Mouse (Mus musculus) CH12.LX (cell line): Measurements from ENCODE around the gene Prdm10. TPM values are rescaled to one million over a fixed set of nuclear protein-coding genes. Genes with fewer than 3 reads are reported as not detected.

Experiments used
- DNase-seq: peaks from one replicate; pipeline ENCODE4 v3.0.0-alpha.2; 2013; ENCODE audit errors: extremely low read depth
- H3K27ac ChIP-seq: 2 replicates; pipeline ENCODE4 v1.5.1; 2012; ENCODE audit warnings: low read depth, mild to moderate bottlenecking, control low read depth, moderate library complexity; ENCODE audit not compliant: insufficient read depth
- H3K27me3 ChIP-seq: replicated peaks from 2 replicates; pipeline ENCODE3; 2012; ENCODE audit warnings: inconsistent platforms
- H3K36me3 ChIP-seq, 2 experiments: replicated peaks in 1 of 2; 2 replicates each; pipeline versions ENCODE3 to v1.6.1; 2012; ENCODE audit warnings: inconsistent platforms in 1 of 2, low read length in 1 of 2, mild to moderate bottlenecking in 1 of 2, mixed read lengths in 1 of 2, moderate library complexity in 1 of 2; ENCODE audit not compliant: control insufficient read depth in 1 of 2, insufficient read depth in 1 of 2
- H3K4me1 ChIP-seq, 2 experiments: 2 replicates each; pipeline ENCODE4 v1.6.1; 2012; ENCODE audit warnings: inconsistent platforms in 1 of 2, moderate library complexity in 1 of 2; ENCODE audit not compliant: insufficient read depth in 2 of 2, control insufficient read depth in 1 of 2
- H3K4me2 ChIP-seq: 2 replicates; pipeline ENCODE4 v1.6.1; 2012; ENCODE audit warnings: low read depth, mild to moderate bottlenecking, control low read depth; ENCODE audit not compliant: poor library complexity, insufficient read depth, severe bottlenecking
- H3K4me3 ChIP-seq, 3 experiments: fragments of 150-350 bp in 1 of 3; sonication (generic) in 1 of 3; replicated peaks in 1 of 3; 2 replicates each; pipeline versions ENCODE3 to v1.5.1; 2011 to 2012; ENCODE audit warnings: low read depth in 2 of 3, low read length in 2 of 3, mild to moderate bottlenecking in 2 of 3, moderate library complexity in 2 of 3, control low read depth in 1 of 3, improper control_type of control experiment in 1 of 3, inconsistent platforms in 1 of 3, mixed read lengths in 1 of 3; ENCODE audit not compliant: poor library complexity in 1 of 3
- H3K79me2 ChIP-seq: replicated peaks from 2 replicates; pipeline ENCODE4 v1.6.1; 2012; ENCODE audit warnings: mild to moderate bottlenecking, moderate library complexity; ENCODE audit not compliant: control insufficient read depth, poor library complexity, insufficient read depth, severe bottlenecking; ENCODE audit errors: extremely low read depth
- H3K9ac ChIP-seq: 2 replicates; pipeline ENCODE4 v1.6.1; 2012; ENCODE audit warnings: low read depth, mild to moderate bottlenecking, control low read depth, moderate library complexity; ENCODE audit not compliant: insufficient read depth
- H3K9me3 ChIP-seq: replicated peaks from 2 replicates; pipeline ENCODE3; 2012; ENCODE audit warnings: low read length, inconsistent platforms, mixed read lengths
- ELF1 ChIP-seq: IDR thresholded peaks from 2 replicates; pipeline ENCODE4 v1.6.1; 2014; ENCODE audit warnings: low read depth, mild to moderate bottlenecking, inconsistent platforms, low read length, improper control_type of control experiment
- EP300 ChIP-seq: IDR thresholded peaks from 2 replicates; pipeline ENCODE4 v1.6.1; 2011; ENCODE audit warnings: low read length, improper control_type of control experiment
- ETS1 ChIP-seq: conservative IDR thresholded peaks from 2 replicates; pipeline ENCODE4 v1.6.1; 2012; ENCODE audit warnings: low read depth, mild to moderate bottlenecking, inconsistent platforms, low read length, improper control_type of control experiment, moderate library complexity
- GABPA ChIP-seq: IDR thresholded peaks from 2 replicates; pipeline ENCODE4 v1.6.1; 2012; ENCODE audit warnings: low read depth, low read length, improper control_type of control experiment, inconsistent platforms; ENCODE audit not compliant: insufficient replicate concordance
- IRF4 ChIP-seq: IDR thresholded peaks from 2 replicates; pipeline ENCODE4 v1.6.1; 2014; ENCODE audit warnings: low read depth, mild to moderate bottlenecking, inconsistent platforms, low read length, improper control_type of control experiment
- MAFK ChIP-seq: IDR thresholded peaks from 2 replicates; pipeline ENCODE4 v1.6.1; 2011; ENCODE audit warnings: low read length, improper control_type of control experiment; ENCODE audit not compliant: insufficient replicate concordance
- MAZ ChIP-seq: IDR thresholded peaks from 2 replicates; pipeline ENCODE4 v1.6.1; 2012; ENCODE audit warnings: low read depth, mild to moderate bottlenecking, inconsistent platforms, low read length, improper control_type of control experiment, moderate library complexity
- MEF2A ChIP-seq: IDR thresholded peaks from 2 replicates; pipeline ENCODE4 v1.6.1; 2014; ENCODE audit warnings: low read depth, mild to moderate bottlenecking, inconsistent platforms, low read length, improper control_type of control experiment, borderline replicate concordance
- NELFE ChIP-seq: IDR thresholded peaks from 2 replicates; pipeline ENCODE4 v1.6.1; 2011; ENCODE audit warnings: low read depth, low read length, improper control_type of control experiment
- POLR2A ChIP-seq: IDR thresholded peaks from 2 replicates; pipeline ENCODE4 v1.6.1; 2011; ENCODE audit warnings: low read depth, mild to moderate bottlenecking, improper control_type of control experiment, low read length
- POLR2AphosphoS2 ChIP-seq: IDR thresholded peaks from 2 replicates; pipeline ENCODE4 v1.6.1; 2011; ENCODE audit warnings: low read depth, low read length, improper control_type of control experiment
- RAD21 ChIP-seq: IDR thresholded peaks from 2 replicates; pipeline ENCODE4 v1.6.1; 2011; ENCODE audit warnings: low read depth, mild to moderate bottlenecking, low read length, improper control_type of control experiment, moderate library complexity
- UBTF ChIP-seq: IDR thresholded peaks from 2 replicates; pipeline ENCODE4 v1.6.1; 2012; ENCODE audit warnings: low read depth, mild to moderate bottlenecking, inconsistent platforms, low read length, improper control_type of control experiment, moderate library complexity
- USF2 ChIP-seq: conservative IDR thresholded peaks from 2 replicates; pipeline ENCODE4 v1.6.1; 2011; ENCODE audit warnings: low read depth, low read length, improper control_type of control experiment
- ZC3H11A ChIP-seq: IDR thresholded peaks from 2 replicates; pipeline ENCODE4 v1.6.1; 2012; ENCODE audit warnings: low read depth, mild to moderate bottlenecking, inconsistent platforms, low read length, improper control_type of control experiment
- ZNF384 ChIP-seq: IDR thresholded peaks from 2 replicates; pipeline ENCODE4 v1.6.1; 2012; ENCODE audit warnings: low read depth, low read length, improper control_type of control experiment, inconsistent platforms
- dilution Hi-C: fragments of 300-500 bp; cut with MboI; formaldehyde crosslinking; loops from 2 replicates; pipeline ENCODE4 v1.14.3; 2020; ENCODE audit warnings: low sequenced_read_pairs; ENCODE audit not compliant: extremely low pct_unique_long_range_greater_than_20kb, extremely low pct_ligation_motif_present
- in situ Hi-C: fragments of 300-500 bp; cut with MboI; formaldehyde crosslinking; loops from 3 replicates; pipeline ENCODE4 v1.14.3; 2019; ENCODE audit warnings: low sequenced_read_pairs, low pct_ligation_motif_present, low pct_unique_long_range_greater_than_20kb, mixed read lengths
- polyA plus RNA-seq: library from polyadenylated mRNA; unstranded; fragments of >175 nt; gene quantifications from 2 replicates; pipeline ENCODE4 v1.2.1, GENCODE M21; 2012; ENCODE audit warnings: low read depth; ENCODE audit not compliant: insufficient read length
- total RNA-seq, 2 experiments: library from RNA; depleted of rRNA; stranded (reverse); fragments of 300-350 nt in 1 of 2; fragments of >200 nt in 1 of 2; gene quantifications; 2 replicates each; pipeline ENCODE4 v1.2.3; 2012 to 2014

Prdm10 gene
- total and polyA plus RNA-seq, 3 experiments = 4.5 to 6.7 (median 4.7) TPM

- no peaks in the 10 kb centered on the region for H3K36me3 ChIP-seq
- dilution Hi-C loops (no loop called here), in situ Hi-C loops (no loop called here)
- DNase-seq = no peak
- peaks cover 4 to 27% of the 10 kb centered on the region in 2 experiments; a peak in 3 of 4 replicates for H3K4me1 ChIP-seq
- no peak for TF ChIP-seq MAFK
- no peak for TF ChIP-seq ZC3H11A
- TF ChIP-seq NELFE = no peak
- peak; percentile 29; the same call in 1 of the 2 replicates for TF ChIP-seq EP300
- 0 out of 2 replicates have a peak, but pooled peaks have one; percentile 1 for TF ChIP-seq MEF2A
- no peak for TF ChIP-seq IRF4
- TF ChIP-seq POLR2AphosphoS2 = no peak
- no peak for TF ChIP-seq POLR2A
- no peak for TF ChIP-seq ZNF384
- TF ChIP-seq MAZ = no peak
- no peak for TF ChIP-seq ELF1
- no peak for TF ChIP-seq GABPA
- TF ChIP-seq USF2 = no peak
- no peak for TF ChIP-seq UBTF
- TF ChIP-seq RAD21 = no peak
- H3K27ac ChIP-seq = no peak overlapping the region
- peaks cover 2% of the 10 kb centered on the region for H3K9me3 ChIP-seq
- H3K4me3 ChIP-seq = no peak overlapping the region
- no peaks in the 10 kb centered on the region for H3K79me2 ChIP-seq
- H3K27me3 ChIP-seq = no peaks in the 10 kb centered on the region
- H3K9ac ChIP-seq = no peak overlapping the region; the same call in 1 of the 2 replicates
- peak overlapping the region; percentile 40; the same call in 1 of the 2 replicates for H3K4me2 ChIP-seq
These were observed 14.2 kb upstream of the Prdm10 start for GRCm38 (mm10) chr9:31266013-31266659.

GRCm38 (mm10) chr9:31271221-31272015, 8.9 kb upstream of the Prdm10 start:
- Histone ChIP-seq H3K4me1 (peaks cover 2 to 18% of the 10 kb centered on the region in 2 experiments; a peak in 3 of 4 replicates), H3K27ac (no peak overlapping the region), H3K4me3 (no peak overlapping the region), H3K79me2 (no peaks in the 10 kb centered on the region), H3K9me3 (no peaks in the 10 kb centered on the region), H3K27me3 (no peaks in the 10 kb centered on the region), H3K9ac (no peak overlapping the region), H3K36me3 (no peaks in the 10 kb centered on the region), H3K4me2 (no peak overlapping the region)
- dilution Hi-C loops = no loop called here
- TF ChIP-seq IRF4 (no peak), ETS1 (no peak)
- in situ Hi-C loops = no loop called here
- no peak for DNase-seq
